Mouse (Mus musculus): ENCODE data around the gene Prmt7. TPM values are rescaled to one million over a fixed set of nuclear protein-coding genes. Genes with fewer than 3 reads are reported as not detected.

Prmt7 gene
- total and polyA plus RNA-seq, 3 experiments, result 63.3 to 74.5 TPM; not detected in 1

DNA sequence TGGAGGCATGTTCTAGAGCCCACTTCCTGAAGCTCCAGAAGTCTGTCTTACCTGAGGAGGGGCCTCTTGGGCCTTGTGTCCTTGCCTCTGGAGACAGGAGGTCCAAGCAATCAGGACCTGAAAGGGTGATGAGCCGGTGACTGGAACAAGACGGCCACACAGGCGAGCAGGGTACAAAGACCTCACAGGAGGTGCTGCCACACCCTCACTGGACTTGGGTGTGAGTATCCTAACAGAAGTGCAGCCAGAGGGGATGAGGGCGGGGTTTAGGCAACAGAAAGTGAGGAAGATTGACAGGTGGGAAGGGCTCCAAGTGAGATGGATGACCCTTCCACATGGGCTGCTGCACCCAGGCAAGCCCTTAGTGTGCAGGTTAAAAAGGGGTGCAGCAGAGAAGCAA is 70.1 kb downstream of the Prmt7 start:
- TF ChIP-seq USF2 (IDR thresholded peaks at IDR 0.05; ENCODE audit: borderline replicate concordance in 1 of 2, insufficient read depth in 1 of 2, low read depth in 1 of 2, low read length in 2 of 2), result no peak
- TF ChIP-seq E2F4 (IDR thresholded peaks at IDR 0.05; ENCODE audit: borderline replicate concordance, low read depth, low read length), result no peak
- TF ChIP-seq EP300 (IDR thresholded peaks at IDR 0.05; ENCODE audit: low read depth in 1 of 2, low read length in 2 of 2), result no peak
- no peak for TF ChIP-seq NRF1 (IDR thresholded peaks at IDR 0.05; ENCODE audit: insufficient read depth, low read depth, low read length, poor library complexity, severe bottlenecking)
- TF ChIP-seq ZNF384 (IDR thresholded peaks at IDR 0.05; ENCODE audit: low read depth, low read length), result no peak
- no peak for TF ChIP-seq POLR2AphosphoS5 (IDR thresholded peaks at IDR 0.05; ENCODE audit: borderline replicate concordance, low read depth, low read length)
- no peak for TF ChIP-seq RCOR1 (IDR thresholded peaks at IDR 0.05; ENCODE audit: low read depth, low read length)
- TF ChIP-seq MAFK (IDR thresholded peaks at IDR 0.05; ENCODE audit: borderline replicate concordance, low read depth, low read length), result no peak
- TF ChIP-seq TBP (IDR thresholded peaks at IDR 0.05; ENCODE audit: low read depth, low read length), result no peak
- no peak for TF ChIP-seq TAL1 (IDR thresholded peaks at IDR 0.05; ENCODE audit: low read length)
- TF ChIP-seq HCFC1 (IDR thresholded peaks at IDR 0.05; ENCODE audit: low read depth, low read length), result no peak
- no peak for TF ChIP-seq CHD2 (IDR thresholded peaks at IDR 0.05; ENCODE audit: low read length)

DNA sequence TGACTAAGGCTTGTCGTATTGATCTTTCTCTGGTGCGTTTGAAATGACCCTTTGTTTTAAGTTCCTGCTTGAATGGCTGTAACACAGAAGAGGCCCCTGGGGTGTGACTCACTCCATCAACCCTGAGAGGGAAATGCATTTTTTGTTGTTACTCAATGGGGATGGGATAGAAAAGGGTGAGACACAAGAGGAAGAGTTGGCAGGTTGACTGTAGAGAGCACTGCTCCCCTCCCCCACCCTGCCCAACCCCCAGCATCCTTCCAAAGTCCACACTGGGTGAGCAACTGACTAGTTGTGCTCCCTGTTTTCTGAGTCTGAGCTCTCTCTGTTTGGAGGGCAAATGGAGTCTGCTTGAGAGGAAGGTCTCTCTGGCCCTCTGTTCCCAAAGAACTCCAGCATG is 76.7 kb downstream of the Prmt7 start:
- no peak for TF ChIP-seq MXI1 (IDR thresholded peaks at IDR 0.05; ENCODE audit: low read depth, low read length)
- no peak for TF ChIP-seq MYC (IDR thresholded peaks at IDR 0.05; ENCODE audit: low read depth, low read length)
- no peak for TF ChIP-seq RCOR1 (IDR thresholded peaks at IDR 0.05; ENCODE audit: low read depth, low read length)
- no peak overlapping the region for H3K9ac ChIP-seq (ENCODE audit: control insufficient read depth, low read depth, low read length, poor library complexity, severe bottlenecking)
- no peaks in the 10 kb centered on the region for H3K4me1 ChIP-seq (ENCODE audit: control insufficient read depth in 1 of 2, insufficient read depth in 2 of 2, low read length in 2 of 2)
- peaks cover 5 to 19% of the 10 kb centered on the region in 2 experiments for H3K27me3 ChIP-seq (ENCODE audit: control insufficient read depth in 1 of 2, insufficient read depth in 2 of 2, low read length in 2 of 2)
- DNase-seq (ENCODE audit: low read depth, low spot score), result no peak
- H3K79me2 ChIP-seq (ENCODE audit: control insufficient read depth, insufficient read depth, low read length, poor library complexity), result no peaks in the 10 kb centered on the region
- H3K4me3 ChIP-seq (ENCODE audit: control insufficient read depth in 1 of 2, insufficient read depth in 1 of 2, low read depth in 2 of 2, low read length in 2 of 2), result no peak overlapping the region
- H3K27ac ChIP-seq (ENCODE audit: control insufficient read depth, low read depth, low read length), result no peak overlapping the region
- H3K36me3 ChIP-seq (ENCODE audit: control insufficient read depth in 1 of 2, insufficient read depth in 2 of 2, low read length in 2 of 2), result no peaks in the 10 kb centered on the region
- H3K9me3 ChIP-seq (replicated peaks; ENCODE audit: insufficient read depth, low read length), result no peaks in the 10 kb centered on the region

More for the DNA sequence above, 70.1 kb downstream of the Prmt7 start:
- Histone ChIP-seq H3K27ac (ENCODE audit: control insufficient read depth, low read depth, low read length) (no peak overlapping the region), H3K9me3 (replicated peaks; ENCODE audit: insufficient read depth, low read length) (no peaks in the 10 kb centered on the region), H3K36me3 (ENCODE audit: control insufficient read depth in 1 of 2, insufficient read depth in 2 of 2, low read length in 2 of 2) (no peaks in the 10 kb centered on the region), H3K79me2 (ENCODE audit: control insufficient read depth, insufficient read depth, low read length, poor library complexity) (no peaks in the 10 kb centered on the region), H3K4me3 (ENCODE audit: control insufficient read depth in 1 of 2, insufficient read depth in 1 of 2, low read depth in 2 of 2, low read length in 2 of 2) (no peak overlapping the region), H3K4me1 (ENCODE audit: control insufficient read depth in 1 of 2, insufficient read depth in 2 of 2, low read length in 2 of 2) (no peaks in the 10 kb centered on the region), H3K9ac (ENCODE audit: control insufficient read depth, low read depth, low read length, poor library complexity, severe bottlenecking) (no peak overlapping the region), H3K27me3 (ENCODE audit: control insufficient read depth in 1 of 2, insufficient read depth in 2 of 2, low read length in 2 of 2) (peaks cover 36 to 42% of the 10 kb centered on the region in 2 experiments)
- DNase-seq (ENCODE audit: low read depth, low spot score), result no peak

DNA sequence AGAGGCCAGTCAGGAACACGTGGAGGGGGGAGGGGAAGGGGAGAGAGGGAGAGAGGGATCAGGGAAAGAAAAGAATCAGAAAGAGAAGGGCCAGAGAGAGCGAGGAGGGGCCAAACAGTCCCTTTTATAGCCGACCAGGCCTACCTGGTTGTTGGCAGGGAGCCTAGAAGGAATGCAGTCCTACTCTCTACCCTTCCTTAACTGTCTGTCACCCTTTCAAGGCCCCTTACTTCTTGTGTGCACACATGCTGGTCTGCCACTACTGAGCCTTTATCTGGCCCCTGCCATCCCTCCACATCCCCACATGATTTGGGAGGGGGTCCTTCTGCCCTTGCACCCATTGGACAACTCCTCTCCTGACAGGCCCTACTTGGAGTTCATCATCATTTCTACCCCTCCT is 78.0 kb downstream of the Prmt7 start:
- DNase-seq (ENCODE audit: low read depth, low spot score), result no peak
- TF ChIP-seq TAL1 (IDR thresholded peaks at IDR 0.05; ENCODE audit: low read length), result no peak
- no peak for TF ChIP-seq ETS1 (IDR thresholded peaks at IDR 0.05; ENCODE audit: low read depth, low read length)
- TF ChIP-seq MEF2A (IDR thresholded peaks at IDR 0.05; ENCODE audit: extremely low read depth, insufficient replicate concordance, low read depth, low read length, poor library complexity, severe bottlenecking), result no peak
- TF ChIP-seq TCF12 (IDR thresholded peaks at IDR 0.05; ENCODE audit: low read depth, low read length), result no peak
- TF ChIP-seq RAD21 (IDR thresholded peaks at IDR 0.05; ENCODE audit: low read depth, low read length), result no peak
- TF ChIP-seq MYB (IDR thresholded peaks at IDR 0.05; ENCODE audit: low read depth, low read length), result no peak
- TF ChIP-seq NRF1 (IDR thresholded peaks at IDR 0.05; ENCODE audit: insufficient read depth, low read depth, low read length, poor library complexity, severe bottlenecking), result no peak
- TF ChIP-seq ZKSCAN1 (IDR thresholded peaks at IDR 0.05; ENCODE audit: low read depth, low read length), result no peak
- TF ChIP-seq HCFC1 (IDR thresholded peaks at IDR 0.05; ENCODE audit: low read depth, low read length), result no peak
- TF ChIP-seq KAT2A (conservative IDR thresholded peaks at IDR 0.05; ENCODE audit: low read depth, low read length), result no peak
- H3K9me3 ChIP-seq (replicated peaks; ENCODE audit: insufficient read depth, low read length), result no peaks in the 10 kb centered on the region
- H3K9ac ChIP-seq (ENCODE audit: control insufficient read depth, low read depth, low read length, poor library complexity, severe bottlenecking), result no peak overlapping the region
- no peaks in the 10 kb centered on the region for H3K4me1 ChIP-seq (ENCODE audit: control insufficient read depth in 1 of 2, insufficient read depth in 2 of 2, low read length in 2 of 2)
- no peak overlapping the region for H3K4me3 ChIP-seq (ENCODE audit: control insufficient read depth in 1 of 2, insufficient read depth in 1 of 2, low read depth in 2 of 2, low read length in 2 of 2)
- no peak overlapping the region for H3K27ac ChIP-seq (ENCODE audit: control insufficient read depth, low read depth, low read length)
- no peaks in the 10 kb centered on the region for H3K79me2 ChIP-seq (ENCODE audit: control insufficient read depth, insufficient read depth, low read length, poor library complexity)
- H3K36me3 ChIP-seq (ENCODE audit: control insufficient read depth in 1 of 2, insufficient read depth in 2 of 2, low read length in 2 of 2), result no peaks in the 10 kb centered on the region
- peaks cover 0 to 11% of the 10 kb centered on the region in 2 experiments for H3K27me3 ChIP-seq (ENCODE audit: control insufficient read depth in 1 of 2, insufficient read depth in 2 of 2, low read length in 2 of 2)
